Mouse (Mus musculus) stomach, embryonic 15.5 days (tissue): ENCODE data around the gene Vmn1r54. TPM values are rescaled to one million over a fixed set of nuclear protein-coding genes. Genes with fewer than 3 reads are reported as not detected.
"Not testable (repeated sequence)": the region's sequence is repeated elsewhere in the genome, so short reads cannot be mapped to it uniquely, and the experiment has no call there.

Experiments used
- ATAC-seq: fragments of 200-750 bp; cut with Nextera tagmentation; 2 replicates; pipeline ENCODE4 v1.8.0; 2017; ENCODE audit warnings: low read depth, moderate number of reproducible peaks, moderate TSS enrichment; ENCODE audit not compliant: insufficient read depth, low FRiP score
- H3K27ac ChIP-seq: fragments of 300-500 bp; sonication (generic); 2 replicates; pipeline ENCODE4 v1.5.1; 2015; ENCODE audit warnings: mild to moderate bottlenecking, inconsistent platforms
- H3K27me3 ChIP-seq: fragments of 300-500 bp; sonication (generic); replicated peaks from 2 replicates; pipeline ENCODE4 v1.6.1; 2015; ENCODE audit warnings: inconsistent platforms
- H3K36me3 ChIP-seq: fragments of 300-500 bp; sonication (generic); 2 replicates; pipeline ENCODE4 v1.6.1; 2015; ENCODE audit warnings: inconsistent platforms
- H3K4me1 ChIP-seq: fragments of 300-500 bp; sonication (generic); 2 replicates; pipeline ENCODE4 v1.6.1; 2015; ENCODE audit warnings: inconsistent platforms
- H3K4me2 ChIP-seq: fragments of 300-500 bp; sonication (generic); 2 replicates; pipeline ENCODE4 v1.6.1; 2015; ENCODE audit warnings: mild to moderate bottlenecking, inconsistent platforms
- H3K4me3 ChIP-seq: fragments of 300-500 bp; sonication (generic); replicated peaks from 2 replicates; pipeline ENCODE4 v1.5.1; 2015; ENCODE audit warnings: inconsistent platforms
- H3K9ac ChIP-seq: fragments of 300-500 bp; sonication (generic); 2 replicates; pipeline ENCODE4 v1.6.1; 2015; ENCODE audit warnings: inconsistent platforms
- H3K9me3 ChIP-seq: fragments of 300-500 bp; sonication (generic); 2 replicates; pipeline ENCODE4 v1.6.1; 2016; ENCODE audit warnings: inconsistent platforms
- WGBS: fragments of 180-500 bp; shearing (Covaris S2); methylation state at CpG from one replicate; pipeline ENCODE4 v1.1.7; 2015; 5-methylcytosine and 5-hydroxymethylcytosine counted together
- polyA plus RNA-seq: library from polyadenylated mRNA; unstranded; fragments of >200 nt; fragmentation: Nextera tagmentation; extraction: Ambion mirVana; gene quantifications from 2 replicates; pipeline ENCODE4 v1.2.1, GENCODE M21; 2015

Vmn1r54 gene
- not detected in 2 replicates for polyA plus RNA-seq

DNA sequence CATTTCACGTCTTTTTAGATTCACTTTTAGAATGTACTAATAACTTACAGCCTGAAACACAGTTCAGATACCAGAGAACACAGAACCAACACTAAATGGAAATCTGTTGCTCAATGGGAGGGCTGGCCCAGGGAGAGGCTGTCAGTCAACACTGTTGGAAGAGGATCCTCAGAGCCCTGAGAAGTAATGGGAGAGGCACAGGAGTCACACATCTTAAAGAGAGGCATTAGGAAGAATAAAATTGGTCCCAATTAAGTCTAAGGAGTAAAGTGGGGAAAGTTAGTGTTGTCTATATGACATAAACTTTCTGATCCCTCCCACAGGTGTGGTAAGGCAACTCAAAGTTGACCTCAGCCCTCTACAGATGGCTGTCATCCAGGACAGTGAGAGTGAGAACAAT lies at the start of gene Vmn1r54:
Gene Vmn1r54 (plus strand): TSS at position 301 of the 400 bp plus-strand sequence.
- Histone ChIP-seq H3K4me3 (no peak within 1 kb of the TSS), H3K27ac (no peak within 1 kb of the TSS), H3K4me2 (no peak within 1 kb of the TSS), H3K4me1 (no peaks in the 10 kb centered on the region), H3K9me3 (no peaks in the 10 kb centered on the region), H3K27me3 (no peaks in the 10 kb centered on the region), H3K36me3 (no peaks in the 10 kb centered on the region), H3K9ac (no peak within 1 kb of the TSS)
- ATAC-seq: no peak
- WGBS: 60% methylated on average over 1 of the region's 1 CpGs

DNA sequence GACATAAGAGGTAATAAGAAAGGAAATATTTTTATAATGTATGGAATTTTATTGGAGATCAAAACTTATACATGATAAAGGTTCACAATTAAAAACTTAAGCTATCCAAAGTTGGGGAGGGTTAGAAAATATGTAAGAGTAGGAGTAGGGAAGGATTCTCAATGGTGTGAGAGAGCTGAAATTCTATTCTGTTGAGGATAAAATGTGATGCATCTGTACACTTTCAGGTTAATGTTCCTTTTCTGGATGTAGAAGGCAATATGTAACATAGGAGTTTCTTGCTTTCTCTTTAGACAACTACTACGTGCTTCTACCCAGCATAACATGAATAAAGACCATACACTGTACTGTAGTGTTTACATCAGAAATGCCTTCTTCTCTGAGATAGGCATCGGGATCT lies 43.6 kb upstream of the Vmn1r54 start, which contains the start of gene V1ra8:
Gene V1ra8 (plus strand): TSS at position 301 of the 400 bp plus-strand sequence.
- not testable (repeated sequence) for H3K27me3 ChIP-seq, H3K9me3 ChIP-seq, H3K27ac ChIP-seq, H3K4me2 ChIP-seq, ATAC-seq, H3K9ac ChIP-seq, H3K4me3 ChIP-seq, H3K36me3 ChIP-seq, H3K4me1 ChIP-seq
- 81% methylated on average over 2 of the region's 2 CpGs for WGBS

GRCm38 (mm10) chr6:90224338-90224737 lies 21.8 kb upstream of the Vmn1r54 start, which contains the start of gene Vmn1r53:
TSS of gene Vmn1r53 (minus strand) at chr6:90224438.
- WGBS: 79% methylated on average over 1 of the region's 1 CpGs
- Histone ChIP-seq H3K36me3 (no peaks in the 10 kb centered on the region), H3K27me3 (no peaks in the 10 kb centered on the region), H3K4me2 (no peak within 1 kb of the TSS), H3K9ac (no peak within 1 kb of the TSS), H3K27ac (no peak within 1 kb of the TSS), H3K9me3 (no peaks in the 10 kb centered on the region), H3K4me1 (no peaks in the 10 kb centered on the region), H3K4me3 (no peak within 1 kb of the TSS)
- no peak for ATAC-seq

- not testable (repeated sequence) for H3K4me1 ChIP-seq, H3K4me3 ChIP-seq, H3K27ac ChIP-seq, H3K4me2 ChIP-seq, H3K27me3 ChIP-seq, H3K9me3 ChIP-seq, H3K9ac ChIP-seq, ATAC-seq, H3K36me3 ChIP-seq
- 71% methylated on average over 4 of the region's 4 CpGs for WGBS
These were observed 14.0 kb upstream of the Vmn1r54 start for GRCm38 (mm10) chr6:90232114-90232513.

DNA sequence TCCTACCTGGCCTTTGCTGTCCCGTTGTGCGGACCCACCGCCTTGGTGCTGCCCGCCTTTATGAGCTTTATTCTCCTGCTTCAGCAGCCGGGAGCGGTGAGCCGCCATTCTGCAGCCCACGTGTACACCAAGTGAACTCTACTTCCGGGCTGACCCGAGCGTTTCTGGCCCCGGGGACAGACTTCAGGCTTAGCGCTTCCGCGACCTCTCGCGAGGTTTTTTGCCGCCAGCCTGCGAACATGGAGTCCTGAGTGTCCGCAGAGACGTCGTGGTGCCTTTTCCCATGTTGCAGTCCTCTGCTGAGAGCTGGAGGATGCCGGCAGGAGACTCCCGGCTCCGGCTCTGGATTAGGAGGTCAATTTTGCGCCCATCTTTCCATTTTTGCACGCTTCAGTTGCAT lies 13.4 kb upstream of the Vmn1r54 start:
- Histone ChIP-seq H3K4me3 (no peak overlapping the region), H3K27ac (no peak overlapping the region), H3K9me3 (no peaks in the 10 kb centered on the region), H3K4me1 (no peaks in the 10 kb centered on the region), H3K36me3 (no peaks in the 10 kb centered on the region), H3K27me3 (no peaks in the 10 kb centered on the region), H3K9ac (no peak overlapping the region), H3K4me2 (no peak overlapping the region)
- ATAC-seq: no peak
- WGBS: 54% methylated on average over 27 of the region's 27 CpGs

GRCm38 (mm10) chr6:90244019-90244418 lies 2.1 kb upstream of the Vmn1r54 start:
- no peak overlapping the region for H3K4me3 ChIP-seq
- no peaks in the 10 kb centered on the region for H3K36me3 ChIP-seq
- H3K27ac ChIP-seq: no peak overlapping the region
- no peaks in the 10 kb centered on the region for H3K27me3 ChIP-seq
- WGBS: 74% methylated on average over 3 of the region's 3 CpGs
- H3K9me3 ChIP-seq: no peaks in the 10 kb centered on the region
- no peak for ATAC-seq
- H3K4me1 ChIP-seq: no peaks in the 10 kb centered on the region
- H3K9ac ChIP-seq: no peak overlapping the region
- no peak overlapping the region for H3K4me2 ChIP-seq

GRCm38 (mm10) chr6:90288265-90288664 lies 42.2 kb downstream of the Vmn1r54 start:
- 51% methylated on average over 12 of the region's 12 CpGs for WGBS
- H3K27me3 ChIP-seq: no peaks in the 10 kb centered on the region
- no peaks in the 10 kb centered on the region for H3K9me3 ChIP-seq

GRCm38 (mm10) chr6:90300919-90301318 lies 54.8 kb downstream of the Vmn1r54 start, which contains the start of gene BC048671:
TSS of gene BC048671 (plus strand) at chr6:90301219.
- no peak for ATAC-seq
- WGBS: 82% methylated on average over 1 of the region's 1 CpGs
- no peak within 1 kb of the TSS for H3K27ac ChIP-seq

More at GRCm38 (mm10) chr6:90288265-90288664, 42.2 kb downstream of the Vmn1r54 start:
- no peaks in the 10 kb centered on the region for H3K4me1 ChIP-seq
- H3K27ac ChIP-seq: no peak overlapping the region
- H3K4me3 ChIP-seq: no peak overlapping the region
- H3K9ac ChIP-seq: no peak overlapping the region
- no peak for ATAC-seq
- no peaks in the 10 kb centered on the region for H3K36me3 ChIP-seq
- no peak overlapping the region for H3K4me2 ChIP-seq

GRCm38 (mm10) chr6:90306315-90306975 lies 60.3 kb downstream of the Vmn1r54 start:
- no peak overlapping the region for H3K4me2 ChIP-seq
- no peak overlapping the region for H3K9ac ChIP-seq
- no peaks in the 10 kb centered on the region for H3K9me3 ChIP-seq
- no peaks in the 10 kb centered on the region for H3K36me3 ChIP-seq
- ATAC-seq: no peak; the same call in 1 of the 2 replicates
- no peaks in the 10 kb centered on the region for H3K4me1 ChIP-seq
- H3K27ac ChIP-seq: no peak overlapping the region
- no peaks in the 10 kb centered on the region for H3K27me3 ChIP-seq
- 82% methylated on average over 6 of the region's 6 CpGs for whole genome bisulfite sequencing
- H3K4me3 ChIP-seq: no peak overlapping the region

More at GRCm38 (mm10) chr6:90300919-90301318, 54.8 kb downstream of the Vmn1r54 start, which contains the start of gene BC048671:
- Histone ChIP-seq H3K36me3 (no peaks in the 10 kb centered on the region), H3K9ac (no peak within 1 kb of the TSS), H3K9me3 (no peaks in the 10 kb centered on the region), H3K27me3 (no peaks in the 10 kb centered on the region), H3K4me3 (no peak within 1 kb of the TSS), H3K4me2 (no peak within 1 kb of the TSS), H3K4me1 (no peaks in the 10 kb centered on the region)

DNA sequence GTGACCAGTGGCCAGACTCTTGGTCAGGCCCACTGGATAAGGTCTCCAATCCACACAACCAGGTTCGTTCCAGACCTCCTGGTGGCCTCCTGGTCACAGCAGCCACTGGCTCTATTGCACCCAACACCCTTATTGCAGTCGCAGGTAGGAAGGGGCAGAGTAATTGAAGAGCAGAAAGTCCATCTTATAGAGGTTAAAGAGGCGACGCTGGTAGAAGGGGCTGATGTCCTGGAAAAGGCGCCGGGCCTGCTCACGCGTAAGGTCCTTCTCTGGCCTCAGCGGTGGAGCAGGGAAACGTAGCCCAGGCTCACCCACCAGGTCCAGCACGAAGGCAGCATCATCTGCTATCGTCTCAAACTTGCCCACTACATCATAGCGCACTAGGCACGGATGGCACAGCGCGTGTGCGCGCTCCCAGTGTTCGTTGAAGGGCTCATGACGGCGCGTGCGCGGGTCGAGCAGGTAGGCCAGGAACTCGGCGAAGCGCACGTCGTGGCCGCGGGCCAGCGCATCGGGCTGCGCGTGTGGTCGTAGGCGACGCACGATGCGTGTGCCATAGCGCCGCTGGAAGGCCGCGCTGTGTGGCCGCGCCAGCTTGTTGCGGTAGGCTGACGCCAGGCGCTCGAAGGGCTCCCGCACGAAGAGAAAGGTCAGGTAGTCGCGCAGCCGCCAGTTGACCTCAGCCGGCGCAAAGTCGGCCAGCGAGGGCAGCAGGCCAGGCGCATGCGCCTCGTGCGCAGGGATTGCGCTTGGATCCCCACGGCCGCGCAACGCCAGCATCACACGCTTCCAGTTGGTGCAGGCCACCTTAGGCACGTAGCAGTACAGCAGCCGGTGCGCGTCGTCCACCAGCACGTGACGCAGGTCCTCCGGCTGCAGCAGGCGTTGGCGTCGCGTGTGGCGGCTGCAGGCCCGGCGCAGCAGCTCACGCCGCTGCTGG lies 63.0 kb downstream of the Vmn1r54 start:
- Histone ChIP-seq H3K4me3 (no peak overlapping the region), H3K27me3 (no peaks in the 10 kb centered on the region), H3K27ac (no peak overlapping the region), H3K9me3 (no peaks in the 10 kb centered on the region), H3K9ac (no peak overlapping the region), H3K4me2 (no peak overlapping the region), H3K4me1 (no peaks in the 10 kb centered on the region), H3K36me3 (no peaks in the 10 kb centered on the region)
- ATAC-seq: no peak
- 81% methylated on average over 87 of the region's 87 CpGs for WGBS

- no peak overlapping the region for H3K9ac ChIP-seq
- H3K4me2 ChIP-seq: no peak overlapping the region
- H3K4me1 ChIP-seq: no peaks in the 10 kb centered on the region
- H3K9me3 ChIP-seq: no peaks in the 10 kb centered on the region
- H3K27ac ChIP-seq: no peak overlapping the region
- H3K4me3 ChIP-seq: no peak overlapping the region
- no peak for ATAC-seq
- H3K27me3 ChIP-seq: no peaks in the 10 kb centered on the region
- no peaks in the 10 kb centered on the region for H3K36me3 ChIP-seq
- 82% methylated on average over 5 of the region's 5 CpGs for WGBS
These were observed 69.9 kb downstream of the Vmn1r54 start for GRCm38 (mm10) chr6:90315961-90316360.
